Mouse (Mus musculus) bone marrow, adult 2 months (tissue): ENCODE measurements around the gene Pigz.

Source experiments
- CTCF ChIP-seq: fragments of 200-500 bp; IDR thresholded peaks from 2 replicates; pipeline ENCODE4 v1.5.1; 2011; ENCODE audit warnings: low read length, control low read depth; ENCODE audit not compliant: control insufficient read depth, insufficient read depth
- POLR2A ChIP-seq: fragments of 200-500 bp; IDR thresholded peaks from 2 replicates; pipeline ENCODE4 v1.6.1; 2011; ENCODE audit warnings: low read depth, mild to moderate bottlenecking, control low read depth, low read length, borderline replicate concordance; ENCODE audit not compliant: control insufficient read depth

GRCm38 (mm10) chr16:31979501-31979900 lies 45.9 kb downstream of the Pigz start:
- TF ChIP-seq CTCF (no peak), POLR2A (no peak)
